Mouse (Mus musculus) adrenal gland, postnatal 0 days (tissue): ENCODE measurements around the gene Notch4. TPM values are rescaled to one million over a fixed set of nuclear protein-coding genes. Genes with fewer than 3 reads are reported as not detected.

Source experiments
- polyA plus RNA-seq: library from polyadenylated mRNA; unstranded; fragments of >200 nt; fragmentation: Nextera tagmentation; extraction: Ambion mirVana; gene quantifications from 2 replicates; pipeline ENCODE4 v1.2.1, GENCODE M21; 2015

Gene Notch4
- polyA plus RNA-seq: 3.0 and 5.0 TPM in 2 replicates

DNA sequence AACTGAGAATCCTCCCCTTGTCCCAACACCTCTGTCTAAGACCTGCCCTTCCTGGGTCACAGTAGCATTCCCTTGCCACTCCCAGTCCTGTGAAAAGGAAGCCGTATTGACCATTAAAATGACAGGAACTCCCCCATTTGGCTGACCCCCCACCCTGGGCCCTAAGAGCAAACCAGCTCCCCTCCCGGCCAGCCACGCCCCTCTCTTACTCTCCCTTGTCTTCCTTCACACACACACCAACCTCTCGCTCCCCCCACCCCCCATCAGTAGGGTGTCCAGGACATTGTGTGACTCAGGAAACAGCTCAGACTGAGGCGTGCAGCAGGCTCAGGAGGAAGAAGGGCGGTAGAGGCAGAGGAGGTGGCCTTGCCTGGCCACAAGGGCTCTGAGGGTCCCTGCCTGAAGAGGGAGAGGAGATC, at the start of gene Notch4:
Gene Notch4 (plus strand): TSS at position 266 of the 419 bp plus-strand sequence.

DNA sequence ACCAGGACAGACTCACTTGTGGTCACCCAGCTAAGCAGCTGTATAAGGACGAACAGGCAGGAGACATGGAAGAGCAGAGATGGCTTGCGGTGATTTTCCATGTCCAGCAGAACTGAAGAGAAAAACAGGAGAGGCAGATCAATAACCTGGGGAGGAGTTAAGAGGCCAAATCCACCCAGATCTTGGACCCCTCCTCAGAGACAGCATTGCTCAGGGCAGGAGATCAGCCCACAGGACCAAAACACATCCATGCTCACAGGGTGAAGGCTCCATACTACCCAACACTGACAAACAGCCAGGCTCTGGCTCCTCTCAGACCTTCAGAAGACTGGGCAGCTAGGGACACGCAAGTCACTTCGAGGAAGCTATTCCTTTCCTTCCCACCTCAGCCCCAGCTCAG, 46.8 kb upstream of the Notch4 start, which contains the start of gene Btnl6:
Gene Btnl6 (minus strand): TSS at position 101 of the 400 bp plus-strand sequence.

DNA sequence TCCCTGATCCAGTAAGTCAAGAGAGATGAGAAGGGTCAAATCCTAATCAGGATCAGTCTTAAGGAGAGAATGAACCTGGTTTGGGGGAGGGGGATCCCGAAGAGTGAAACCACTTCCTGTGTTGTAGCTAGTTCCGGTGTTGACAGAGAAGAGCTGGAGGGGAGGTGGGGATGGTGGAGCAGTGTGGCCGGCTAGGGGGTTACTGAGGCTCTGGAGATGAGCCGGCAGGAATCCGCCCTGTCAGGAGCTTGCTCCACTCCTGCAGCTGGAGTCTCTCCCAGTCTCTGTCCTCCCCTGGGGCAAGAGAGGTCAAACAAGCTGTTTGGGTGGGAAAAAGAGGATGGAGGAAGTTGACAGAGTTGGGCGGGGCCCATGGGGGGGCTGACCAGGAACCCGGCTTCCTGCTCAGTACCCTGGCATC, 25.6 kb downstream of the Notch4 start, which contains the start of gene Gpsm3:
Gene Gpsm3 (plus strand): TSS at position 126 of the 421 bp plus-strand sequence.

DNA sequence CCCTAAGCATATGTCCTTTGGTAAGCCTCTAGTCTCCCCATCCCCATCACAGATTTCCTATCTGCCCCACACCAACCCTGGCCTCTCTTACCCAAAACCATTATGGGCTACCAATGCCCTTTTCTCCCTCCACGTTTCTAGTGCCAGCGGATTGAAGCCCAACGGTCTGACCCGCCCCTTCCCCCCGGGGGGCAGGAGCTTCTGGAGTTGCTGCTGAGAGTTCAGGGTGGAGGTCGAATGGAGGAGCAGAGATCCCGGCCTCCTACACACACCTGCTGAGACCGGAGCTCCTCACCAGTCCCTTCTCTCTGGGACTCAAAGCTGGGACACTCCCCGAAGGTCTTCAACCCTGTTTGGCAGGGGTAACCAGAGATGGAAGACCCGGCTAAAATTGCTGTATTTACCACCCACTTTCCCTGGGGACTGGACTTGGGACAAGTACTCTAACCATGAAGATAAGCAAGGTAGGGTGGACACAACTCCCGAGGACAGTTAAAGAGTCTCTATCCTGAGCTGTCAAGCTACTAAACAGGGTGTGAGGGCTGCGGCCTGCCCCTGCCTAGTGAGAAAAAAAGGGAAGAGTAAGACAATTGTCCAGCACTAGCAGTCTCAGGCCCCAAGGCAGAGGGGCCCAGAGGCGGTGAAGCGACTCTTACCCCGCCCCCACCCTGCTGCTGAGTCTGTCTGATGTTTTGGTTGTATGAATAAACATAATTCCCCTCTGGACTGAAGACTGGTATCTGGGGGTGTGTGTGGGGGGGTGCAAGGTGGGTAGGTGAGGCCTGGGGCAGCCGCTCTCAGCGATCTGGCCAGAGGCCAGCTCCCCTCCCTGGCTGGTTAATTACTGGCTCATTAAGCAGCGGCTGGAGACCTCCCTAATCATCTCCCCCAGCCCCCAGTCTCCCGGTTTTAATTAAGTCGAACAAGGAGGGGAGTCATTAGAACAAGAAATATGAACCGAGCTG, 27.2 kb downstream of the Notch4 start, which contains the start of gene Pbx2:
Gene Pbx2 (plus strand): TSS at position 238 of the 965 bp plus-strand sequence.

DNA sequence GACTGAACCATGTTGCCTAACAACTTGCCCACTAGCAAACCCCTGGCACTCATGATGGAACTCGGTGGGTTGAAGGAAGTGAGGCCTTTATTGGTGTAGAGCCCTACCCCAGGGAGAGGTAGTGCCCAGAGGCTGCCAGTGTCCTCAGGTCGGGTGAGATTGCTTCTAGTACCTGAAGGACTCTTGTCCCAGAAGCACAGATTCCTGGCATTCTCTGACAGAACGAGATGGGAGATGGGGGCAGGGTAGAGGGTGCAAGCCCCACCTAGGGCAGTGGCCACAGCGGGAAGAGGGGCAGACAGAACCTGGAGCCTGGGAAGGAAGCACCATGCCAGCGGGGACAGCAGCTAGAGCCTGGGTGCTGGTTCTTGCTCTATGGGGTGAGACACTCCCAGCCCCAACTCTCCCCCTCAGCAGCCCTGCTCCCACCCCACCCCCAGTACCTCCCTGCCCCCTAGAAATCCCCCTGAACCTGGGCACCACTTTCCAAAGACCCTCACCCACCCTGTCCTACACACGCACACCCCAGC, 33.6 kb downstream of the Notch4 start, which contains the start of gene Ager:
Gene Ager (plus strand): TSS at position 297 of the 530 bp plus-strand sequence.

DNA sequence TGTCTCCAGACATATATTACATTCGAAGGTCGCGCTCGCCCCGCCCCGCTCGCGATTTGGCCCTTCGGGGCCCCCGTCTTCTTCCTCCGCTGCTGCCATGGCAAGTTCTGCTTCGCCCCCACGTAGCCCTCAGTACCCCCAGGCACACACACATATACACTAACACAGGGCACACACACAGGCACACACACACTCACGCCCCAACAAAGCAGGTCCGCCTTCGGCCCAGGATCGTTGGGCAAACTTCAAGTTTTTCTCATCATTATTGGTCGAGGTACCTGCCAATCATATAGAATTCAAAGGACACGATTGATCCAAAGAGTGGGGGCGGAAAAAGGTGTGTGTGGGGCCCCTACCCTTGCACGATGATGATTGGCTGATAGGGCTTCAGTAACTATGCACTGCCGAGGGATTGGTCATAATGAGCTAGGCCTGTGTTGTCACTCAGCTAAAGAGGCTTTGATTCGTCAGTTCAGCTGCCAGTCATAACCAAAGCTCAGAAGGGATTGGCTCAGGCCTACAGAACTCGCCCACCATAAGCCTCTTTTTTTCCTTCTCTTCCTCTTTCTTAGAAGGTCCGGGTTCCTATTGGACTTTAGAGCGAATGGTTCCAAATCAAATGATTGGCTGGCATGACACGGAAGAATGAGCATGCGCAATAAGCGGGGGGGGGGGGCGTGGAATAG, 39.5 kb downstream of the Notch4 start, which contains the start of gene Rnf5:
Gene Rnf5 (minus strand): TSS at position 316 of the 686 bp plus-strand sequence.

DNA sequence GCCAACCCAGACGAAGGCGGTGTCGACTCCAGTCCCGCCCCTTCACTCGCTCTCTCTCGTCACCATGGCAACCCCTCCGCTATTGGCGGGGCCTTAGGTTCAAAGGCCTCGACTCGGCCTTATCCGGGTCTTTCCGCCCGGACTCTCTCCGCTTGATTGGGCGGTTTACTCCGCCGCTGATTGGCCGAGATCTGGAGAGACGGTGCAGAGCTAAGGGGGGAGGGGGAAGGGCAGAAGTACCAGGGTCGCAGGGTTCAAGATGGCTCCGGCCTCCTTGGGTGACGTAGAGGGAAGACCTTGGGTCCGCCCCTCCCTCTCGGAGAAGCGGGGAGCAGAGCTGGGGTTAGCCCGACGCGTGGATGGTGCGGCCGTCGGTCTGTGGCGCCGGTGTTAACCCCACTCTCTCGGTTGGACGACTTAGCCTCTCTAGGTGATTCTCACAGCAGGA, 40.0 kb downstream of the Notch4 start, which contains the start of gene Agpat1:
Gene Agpat1 (plus strand): TSS at position 202 of the 448 bp plus-strand sequence.

DNA sequence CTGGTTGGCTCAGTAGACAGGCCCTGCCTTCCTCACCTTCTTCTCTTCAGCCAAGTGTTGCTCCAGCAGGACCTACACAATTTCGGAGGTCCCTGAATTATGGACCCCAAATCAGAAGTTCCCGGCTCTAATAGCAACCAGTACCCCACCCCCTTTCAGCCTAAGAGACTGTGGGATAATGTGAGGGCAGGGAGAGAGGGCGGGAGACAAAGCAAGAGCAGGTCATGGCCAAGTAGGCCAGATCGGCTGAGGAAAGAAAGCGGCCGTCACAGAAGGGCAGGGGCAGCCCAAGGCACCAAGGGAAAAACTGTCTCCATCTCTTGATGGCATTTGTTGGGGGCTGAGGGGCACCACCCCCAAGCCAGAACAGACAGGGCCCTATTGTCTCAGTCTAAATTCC, 51.8 kb downstream of the Notch4 start, which contains the start of gene Egfl8:
Gene Egfl8 (minus strand): TSS at position 101 of the 400 bp plus-strand sequence.

DNA sequence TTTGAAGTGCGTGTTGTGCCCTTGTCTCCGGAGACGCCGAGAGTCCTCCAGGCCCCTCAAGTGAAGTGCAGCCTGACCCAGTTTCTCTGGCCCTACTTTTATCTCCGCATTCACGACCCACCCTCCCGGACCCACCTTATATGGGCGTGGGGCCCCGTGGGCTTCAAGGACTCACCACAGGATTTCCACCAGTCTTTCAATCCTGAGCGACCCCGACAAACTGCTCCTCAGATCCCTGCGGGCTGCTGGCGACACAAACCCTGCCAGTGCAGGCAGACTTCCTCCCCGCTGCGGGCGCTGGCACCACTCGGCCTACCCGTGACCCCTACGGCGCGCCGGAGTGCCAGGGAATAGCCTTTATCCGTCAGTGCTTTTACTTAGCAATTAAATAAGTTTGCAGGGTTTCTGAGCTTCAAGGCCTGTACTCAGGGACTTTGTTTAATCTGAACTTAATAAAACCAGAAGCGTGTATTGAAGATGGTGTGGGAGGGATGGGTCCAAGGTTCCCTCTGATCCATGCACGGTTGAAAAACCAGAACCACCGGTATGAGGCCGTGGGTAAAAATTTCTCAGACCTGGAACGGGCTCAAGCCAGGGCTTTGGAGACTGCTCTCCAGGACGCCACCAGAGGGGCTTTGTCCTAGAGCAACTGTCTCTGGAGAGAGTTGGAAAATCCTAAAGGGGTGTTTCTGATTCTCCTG, 64.0 kb downstream of the Notch4 start, which contains the start of gene Ppt2:
Gene Ppt2 (minus strand): TSS at position 568 of the 701 bp plus-strand sequence.

DNA sequence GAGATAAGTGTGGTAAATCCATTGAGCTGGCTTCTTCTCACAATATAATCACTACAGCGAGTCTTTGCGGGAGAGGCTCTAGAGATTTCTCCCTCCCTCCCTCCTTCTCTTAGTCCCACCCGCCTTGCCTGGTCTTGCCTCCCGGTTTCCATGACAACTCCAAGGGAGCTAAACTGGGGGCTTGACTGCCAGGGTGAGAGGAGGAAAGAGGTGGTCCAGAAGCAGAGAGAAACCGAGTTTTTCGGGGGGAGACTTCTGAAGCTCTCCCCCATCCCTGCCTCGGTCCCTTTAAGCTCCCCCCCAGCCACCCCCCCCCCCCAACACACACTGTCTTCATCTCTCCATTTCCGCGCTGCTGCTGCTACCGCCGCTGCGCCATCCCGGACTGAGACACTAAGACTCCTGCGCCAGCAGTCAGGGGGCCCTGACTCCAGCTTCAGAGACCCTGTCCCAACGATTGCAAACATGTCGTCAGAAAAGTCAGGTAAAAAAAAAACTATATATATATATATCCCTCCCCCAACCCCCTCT, 65.2 kb downstream of the Notch4 start, which contains the start of gene Prrt1:
Gene Prrt1 (plus strand): TSS at position 313 of the 531 bp plus-strand sequence.

Other genes with a start within 250 kb of the Notch4 start
- not detected in 2 replicates for gene H2-Eb2, start 238.6 kb upstream of the Notch4 start, polyA plus RNA-seq
- 0.12 and 0.22 TPM in 2 replicates for gene Btnl2, start 209.4 kb upstream of the Notch4 start, polyA plus RNA-seq
- gene Btnl1, start 187.1 kb upstream of the Notch4 start, polyA plus RNA-seq: not detected in 2 replicates
- gene BC051142, start 165.4 kb upstream of the Notch4 start, polyA plus RNA-seq: 1.4 and 2.6 TPM in 2 replicates
- not detected in 2 replicates for gene Btnl4, start 87.0 kb upstream of the Notch4 start, polyA plus RNA-seq
- gene Btnl6, start 46.9 kb upstream of the Notch4 start, polyA plus RNA-seq: not detected in 2 replicates
- 15.0 TPM in 2 replicates for gene Gpsm3, start 25.5 kb downstream of the Notch4 start, polyA plus RNA-seq
- gene Pbx2, start 27.0 kb downstream of the Notch4 start, polyA plus RNA-seq: 6.1 and 6.8 TPM in 2 replicates
- gene Ager, start 33.6 kb downstream of the Notch4 start, polyA plus RNA-seq: 4.4 and 5.1 TPM in 2 replicates
- gene Rnf5, start 39.4 kb downstream of the Notch4 start, polyA plus RNA-seq: 90.9 and 133 TPM in 2 replicates
- gene Agpat1, start 40.0 kb downstream of the Notch4 start, polyA plus RNA-seq: 43.8 and 58.6 TPM in 2 replicates
- 11.5 and 18.6 TPM in 2 replicates for gene Egfl8, start 51.7 kb downstream of the Notch4 start, polyA plus RNA-seq
- 25.5 and 34.3 TPM in 2 replicates for gene Ppt2, start 64.2 kb downstream of the Notch4 start, polyA plus RNA-seq
- 1.3 and 2.2 TPM in 2 replicates for gene Prrt1, start 65.3 kb downstream of the Notch4 start, polyA plus RNA-seq
- 13.8 and 17.8 TPM in 2 replicates for gene Fkbpl, start 80.5 kb downstream of the Notch4 start, polyA plus RNA-seq
- gene Atf6b, start 82.9 kb downstream of the Notch4 start, polyA plus RNA-seq: 34.1 and 43.4 TPM in 2 replicates
- 10.3 and 10.4 TPM in 2 replicates for gene Tnxb, start 106.3 kb downstream of the Notch4 start, polyA plus RNA-seq
- gene C4b, start 179.6 kb downstream of the Notch4 start, polyA plus RNA-seq: 182 and 224 TPM in 2 replicates
- 2,316 and 6,586 TPM in 2 replicates for gene Cyp21a1, start 240.3 kb downstream of the Notch4 start, polyA plus RNA-seq